Mouse (Mus musculus) heart, embryonic 11.5 days (tissue): ENCODE results near the gene Enox1. TPM values are rescaled to one million over a fixed set of nuclear protein-coding genes. Genes with fewer than 3 reads are reported as not detected.

ENCODE experiments used
- ATAC-seq: fragments of 200-750 bp; cut with Nextera tagmentation; replicated peaks from 2 replicates; pipeline ENCODE4 v1.8.0; 2017; ENCODE audit warnings: moderate library complexity; ENCODE audit not compliant: insufficient number of reproducible peaks, low FRiP score, low TSS enrichment
- H3K27ac ChIP-seq: fragments of 300-500 bp; sonication (generic); 2 replicates; pipeline ENCODE4 v1.5.1; 2014; ENCODE audit warnings: mild to moderate bottlenecking, low read depth, low read length
- H3K27me3 ChIP-seq: fragments of 300-500 bp; sonication (generic); 2 replicates; pipeline ENCODE4 v1.6.1; 2014; ENCODE audit warnings: mild to moderate bottlenecking, low read length, mixed read lengths; ENCODE audit not compliant: control insufficient read depth, insufficient read depth
- H3K36me3 ChIP-seq: fragments of 300-500 bp; sonication (generic); 2 replicates; pipeline ENCODE4 v1.6.1; 2014; ENCODE audit warnings: mild to moderate bottlenecking, low read length, moderate library complexity, mixed read lengths; ENCODE audit not compliant: control insufficient read depth, insufficient read depth
- H3K4me1 ChIP-seq: fragments of 300-500 bp; sonication (generic); 2 replicates; pipeline ENCODE4 v1.6.1; 2014; ENCODE audit warnings: low read length; ENCODE audit not compliant: control insufficient read depth, insufficient read depth
- H3K4me2 ChIP-seq: fragments of 300-500 bp; sonication (generic); 2 replicates; pipeline ENCODE4 v1.6.1; 2014; ENCODE audit warnings: mild to moderate bottlenecking, moderate library complexity
- H3K4me3 ChIP-seq: fragments of 300-500 bp; sonication (generic); 2 replicates; pipeline ENCODE4 v1.5.1; 2014; ENCODE audit warnings: low read depth, low read length
- H3K9ac ChIP-seq: fragments of 300-500 bp; sonication (generic); 2 replicates; pipeline ENCODE4 v1.6.1; 2014; ENCODE audit warnings: mild to moderate bottlenecking, low read depth, low read length, moderate library complexity
- H3K9me3 ChIP-seq: fragments of 300-500 bp; sonication (generic); replicated peaks from 2 replicates; pipeline ENCODE4 v1.6.1; 2016; ENCODE audit warnings: low read length; ENCODE audit not compliant: control insufficient read depth
- WGBS: fragments of 180-500 bp; shearing (Covaris S2); extraction: QIAGEN DNeasy Blood & Tissue Kit; methylation state at CpG from one replicate; pipeline ENCODE4 v1.1.7; 2014; ENCODE audit not compliant: insufficient replicate concordance; 5-methylcytosine and 5-hydroxymethylcytosine counted together
- polyA plus RNA-seq: library from polyadenylated mRNA; unstranded; fragments of >200 nt; fragmentation: Nextera tagmentation; extraction: Ambion mirVana; gene quantifications from 2 replicates; pipeline ENCODE4 v1.2.1, GENCODE M21; 2014

Enox1 gene
- polyA plus RNA-seq, 1 experiment from 2014 or later, result 2.3 TPM

DNA sequence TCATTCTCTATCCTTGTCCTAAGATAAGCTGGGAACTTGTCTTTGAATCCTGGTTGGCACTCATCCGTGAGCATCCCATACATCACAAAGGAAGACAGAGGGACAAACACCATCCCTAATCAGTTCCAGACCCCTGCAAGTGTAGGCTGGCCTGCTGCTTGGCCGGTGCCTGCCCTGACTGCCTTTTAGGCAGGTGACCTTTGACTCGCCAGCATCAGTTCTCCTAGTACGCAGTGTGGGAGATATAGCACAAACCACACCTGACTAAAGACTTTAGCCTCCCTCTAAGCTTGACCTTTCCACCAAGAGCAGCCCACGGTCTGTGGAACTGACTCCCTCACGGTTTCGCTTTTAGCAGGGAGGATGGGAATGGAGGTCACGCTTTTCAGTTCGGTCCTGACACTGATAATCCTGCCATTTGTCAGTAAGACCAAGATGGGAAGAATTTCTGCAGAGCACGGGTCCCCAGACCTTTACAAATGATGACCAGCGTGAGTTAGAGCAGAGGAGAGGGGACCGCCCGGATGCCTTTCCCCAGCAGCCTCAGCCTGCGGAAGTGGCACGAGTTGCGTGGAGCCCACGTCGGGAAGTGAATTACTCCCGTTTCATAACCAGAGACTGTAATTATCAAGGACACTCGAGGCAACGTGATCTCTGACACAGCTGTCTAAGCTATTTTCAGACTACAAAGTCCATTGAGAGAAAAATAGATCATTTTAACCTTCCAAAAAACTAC, 550.1 kb downstream of the Enox1 start:
- Histone ChIP-seq H3K9ac (no peak overlapping the region), H3K36me3 (no peaks in the 10 kb centered on the region), H3K27me3 (no peaks in the 10 kb centered on the region), H3K4me3 (no peak overlapping the region), H3K4me1 (no peaks in the 10 kb centered on the region), H3K4me2 (no peak overlapping the region), H3K9me3 (no peaks in the 10 kb centered on the region), H3K27ac (no peak overlapping the region)
- no peak for ATAC-seq
- 55% methylated on average over 21 of the region's 21 CpGs for WGBS

- Histone ChIP-seq H3K9ac (no peak overlapping the region), H3K9me3 (no peaks in the 10 kb centered on the region), H3K27me3 (no peaks in the 10 kb centered on the region), H3K27ac (no peak overlapping the region), H3K4me2 (no peak overlapping the region), H3K4me1 (no peaks in the 10 kb centered on the region), H3K36me3 (no peaks in the 10 kb centered on the region), H3K4me3 (no peak overlapping the region)
- WGBS, result 76% methylated on average over 12 of the region's 12 CpGs
- no peak for ATAC-seq
Measured at GRCm38 (mm10) chr14:77707279-77707678, 550.7 kb downstream of the Enox1 start.

GRCm38 (mm10) chr14:77708354-77709150, 552.0 kb downstream of the Enox1 start:
- no peaks in the 10 kb centered on the region for H3K9me3 ChIP-seq
- no peak overlapping the region for H3K27ac ChIP-seq
- no peak for ATAC-seq
- no peak overlapping the region for H3K9ac ChIP-seq
- 50% methylated on average over 12 of the region's 12 CpGs for WGBS
- no peak overlapping the region for H3K4me2 ChIP-seq
- H3K4me1 ChIP-seq, result no peaks in the 10 kb centered on the region
- no peaks in the 10 kb centered on the region for H3K36me3 ChIP-seq
- no peak overlapping the region for H3K4me3 ChIP-seq
- no peaks in the 10 kb centered on the region for H3K27me3 ChIP-seq

GRCm38 (mm10) chr14:77714931-77715535, 558.5 kb downstream of the Enox1 start:
- Histone ChIP-seq H3K9ac (no peak overlapping the region), H3K27ac (no peak overlapping the region), H3K4me1 (no peaks in the 10 kb centered on the region), H3K36me3 (no peaks in the 10 kb centered on the region), H3K27me3 (no peaks in the 10 kb centered on the region), H3K4me2 (no peak overlapping the region), H3K9me3 (no peaks in the 10 kb centered on the region), H3K4me3 (no peak overlapping the region)
- 73% methylated on average over 9 of the region's 9 CpGs for WGBS
- ATAC-seq, result no peak

- Histone ChIP-seq H3K36me3 (no peaks in the 10 kb centered on the region), H3K27me3 (no peaks in the 10 kb centered on the region), H3K4me2 (no peak overlapping the region), H3K4me1 (no peaks in the 10 kb centered on the region), H3K27ac (peak overlapping the region; percentile 12; the same call in 1 of the 2 replicates), H3K9me3 (no peaks in the 10 kb centered on the region), H3K9ac (no peak overlapping the region), H3K4me3 (no peak overlapping the region)
- ATAC-seq, result no peak
- WGBS, result 83% methylated on average over 5 of the region's 5 CpGs
Measured at GRCm38 (mm10) chr14:77716981-77717380, 560.4 kb downstream of the Enox1 start.

DNA sequence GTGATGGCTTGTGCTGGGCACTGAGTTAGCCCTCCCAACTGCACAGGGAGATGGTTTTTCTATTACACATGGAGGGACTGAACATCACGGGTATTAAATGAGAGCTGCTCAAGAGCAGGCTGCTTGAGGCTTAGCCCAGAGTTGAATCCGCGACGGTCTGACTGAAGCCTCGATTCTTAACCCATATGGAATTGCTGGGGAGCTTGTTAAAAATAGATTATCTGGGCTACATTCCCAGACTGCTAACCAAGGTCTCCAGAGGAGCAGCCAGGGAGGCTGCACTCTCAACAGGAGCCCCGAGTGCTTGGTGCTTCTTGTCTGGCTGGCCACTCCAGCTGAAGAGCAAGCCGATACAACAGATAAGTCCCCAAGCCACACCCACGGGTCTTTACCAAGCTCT, 562.3 kb downstream of the Enox1 start:
- H3K27me3 ChIP-seq, result no peaks in the 10 kb centered on the region
- no peak overlapping the region for H3K4me3 ChIP-seq
- 40% methylated on average over 8 of the region's 8 CpGs for WGBS
- no peak overlapping the region for H3K4me2 ChIP-seq
- no peaks in the 10 kb centered on the region for H3K36me3 ChIP-seq
- no peaks in the 10 kb centered on the region for H3K9me3 ChIP-seq
- H3K4me1 ChIP-seq, result no peaks in the 10 kb centered on the region
- no peak overlapping the region for H3K9ac ChIP-seq
- no peak for ATAC-seq
- no peak overlapping the region for H3K27ac ChIP-seq

- no peak for ATAC-seq
- Histone ChIP-seq H3K27ac (no peak overlapping the region), H3K4me2 (no peak overlapping the region), H3K9ac (no peak overlapping the region), H3K9me3 (peaks cover 15% of the 10 kb centered on the region; the same call in 1 of the 2 replicates), H3K36me3 (no peaks in the 10 kb centered on the region), H3K4me1 (no peaks in the 10 kb centered on the region), H3K4me3 (no peak overlapping the region), H3K27me3 (no peaks in the 10 kb centered on the region)
- 65% methylated on average over 3 of the region's 3 CpGs for WGBS
Measured at GRCm38 (mm10) chr14:77738056-77738455, 581.5 kb downstream of the Enox1 start.

DNA sequence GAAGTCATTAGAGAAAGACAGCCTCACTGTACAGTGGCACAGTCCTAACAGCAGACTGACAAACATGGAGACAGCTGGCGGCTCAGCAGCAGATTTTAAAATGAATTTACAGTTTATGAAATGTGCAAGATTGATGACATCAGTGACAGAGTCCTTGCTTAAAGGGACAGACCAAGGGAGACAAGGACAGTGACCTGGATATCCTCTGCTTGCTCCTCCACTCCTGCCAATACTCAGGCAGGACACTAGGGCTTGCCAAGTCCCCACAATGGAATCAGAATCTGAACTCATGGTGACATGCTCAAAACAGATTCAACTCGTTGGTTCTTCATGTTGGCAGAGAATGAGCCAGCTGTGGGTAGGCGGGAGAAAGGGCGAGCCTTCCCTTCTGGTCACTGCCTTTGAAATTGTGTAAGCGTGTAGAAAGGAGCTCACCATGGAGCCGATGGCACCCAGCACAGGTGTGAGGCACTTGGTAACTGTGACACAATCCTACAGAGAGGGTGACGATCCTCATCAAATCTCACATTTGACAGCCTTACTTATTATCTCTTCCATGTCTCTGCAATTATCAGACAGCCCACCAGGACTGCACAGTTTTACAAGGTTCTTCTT, 582.3 kb downstream of the Enox1 start:
- Histone ChIP-seq H3K27me3 (no peaks in the 10 kb centered on the region), H3K9me3 (peaks cover 18% of the 10 kb centered on the region; the same call in 1 of the 2 replicates), H3K36me3 (no peaks in the 10 kb centered on the region), H3K4me2 (no peak overlapping the region), H3K4me1 (no peaks in the 10 kb centered on the region), H3K27ac (no peak overlapping the region), H3K4me3 (no peak overlapping the region), H3K9ac (no peak overlapping the region)
- no peak for ATAC-seq
- 77% methylated on average over 7 of the region's 7 CpGs for WGBS
